Mouse (Mus musculus) natural killer cell, adult 2 months (primary cell): ENCODE data around the gene Vat1l.

Experiments
- DNase-seq, 2 experiments: peaks; one replicate each; pipeline ENCODE4 v3.0.0; 2022; ENCODE audit warnings: low spot score in 2 of 2

The Vat1l gene

GRCm38 (mm10) chr8:114390465-114391254, 185.2 kb downstream of the Vat1l start:
- DNase-seq, result no peak

GRCm38 (mm10) chr8:114398326-114398725, 192.9 kb downstream of the Vat1l start:
- no peak for DNase-seq

- no peak for DNase-seq
These were observed 193.9 kb downstream of the Vat1l start for GRCm38 (mm10) chr8:114399273-114399672.

DNA sequence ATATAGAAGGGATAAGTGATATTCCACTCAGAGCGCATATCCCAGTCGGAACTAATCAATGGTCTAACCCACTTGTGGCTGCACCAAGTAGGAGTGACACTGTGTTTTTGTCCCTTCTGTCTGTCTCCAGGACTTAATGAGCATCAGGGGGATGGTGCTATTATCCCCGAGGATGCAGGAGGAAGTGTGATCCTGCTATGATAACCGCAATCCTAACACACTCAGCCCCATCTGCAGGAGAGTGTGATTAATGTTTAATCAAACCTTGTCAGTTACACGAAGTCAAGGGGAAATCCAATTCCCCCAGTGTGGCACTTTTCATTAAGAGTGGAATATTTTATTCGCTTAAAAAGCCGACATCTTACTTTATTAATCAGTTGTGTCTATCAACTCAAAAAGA, 196.3 kb downstream of the Vat1l start:
- DNase-seq, result no peak

GRCm38 (mm10) chr8:114411421-114411820, 206.0 kb downstream of the Vat1l start:
- no peak for DNase-seq

- no peak for DNase-seq
These were observed 212.4 kb downstream of the Vat1l start, which contains the start of gene Clec3a for GRCm38 (mm10) chr8:114417786-114418185. Gene Clec3a, plus strand, starts transcription at chr8:114418086.

DNA sequence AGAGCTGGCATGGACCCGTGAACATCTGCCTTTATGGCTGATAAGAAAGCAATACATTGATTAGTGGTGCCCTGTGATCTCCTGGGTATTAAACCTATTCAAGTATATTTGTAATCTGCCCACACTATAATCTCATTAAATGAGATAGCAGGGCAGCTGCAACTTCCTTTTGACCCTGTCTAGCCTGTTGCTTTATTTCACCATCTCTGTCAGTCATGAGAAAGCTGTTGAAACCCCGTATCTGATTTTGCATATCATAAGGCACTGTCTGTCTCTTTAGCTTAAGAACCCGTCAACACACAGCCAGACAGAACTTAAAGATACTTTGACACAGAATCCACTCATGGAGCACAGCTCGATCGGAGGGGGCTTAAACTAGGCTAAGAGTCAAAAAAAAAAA, 213.1 kb downstream of the Vat1l start:
- DNase-seq, result no peak

DNA sequence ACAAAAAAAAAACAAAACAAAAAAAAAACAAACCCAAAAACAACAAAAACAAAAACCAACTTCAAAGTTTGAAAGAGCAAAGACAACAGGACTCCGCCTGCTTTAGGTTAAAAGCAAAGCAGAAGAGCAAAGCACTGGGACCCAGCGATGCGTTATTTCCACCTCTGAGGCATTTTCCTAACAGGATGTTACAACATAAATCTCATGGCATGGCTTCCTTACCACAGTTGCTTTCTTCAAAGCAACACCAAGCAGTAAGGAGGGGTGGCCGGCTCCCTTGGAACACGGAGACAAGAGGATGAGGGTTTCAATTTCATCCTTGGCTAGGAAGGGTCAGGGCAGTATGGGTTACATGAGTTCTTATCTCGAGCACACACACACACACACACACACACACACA, 213.5 kb downstream of the Vat1l start:
- DNase-seq, result no peak

DNA sequence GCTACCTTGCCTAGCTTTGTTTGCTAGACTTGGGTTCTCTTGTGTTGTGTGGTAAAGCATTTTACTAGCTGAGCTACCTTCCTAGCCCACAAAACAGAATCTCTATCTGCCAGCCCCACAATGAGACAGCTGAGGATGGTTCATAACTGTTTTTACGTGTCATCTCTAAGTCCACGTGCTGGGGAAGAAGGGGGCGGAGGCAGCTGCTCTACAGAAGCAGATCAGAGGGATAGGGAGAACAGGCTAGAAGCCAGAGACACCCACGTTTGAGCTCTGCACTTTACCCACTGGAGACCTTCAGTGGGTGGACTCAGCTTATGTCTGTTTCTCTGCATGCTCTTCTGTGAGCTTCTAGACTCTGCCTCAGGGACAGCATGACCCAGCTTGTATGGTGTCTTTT, 216.1 kb downstream of the Vat1l start:
- DNase-seq, result no peak
